Mouse (Mus musculus): Measurements from ENCODE around the gene Ppm1a. TPM values are rescaled to one million over a fixed set of nuclear protein-coding genes. Genes with fewer than 3 reads are reported as not detected.

Ppm1a gene
- total RNA-seq, 1 experiment = 121 TPM

DNA sequence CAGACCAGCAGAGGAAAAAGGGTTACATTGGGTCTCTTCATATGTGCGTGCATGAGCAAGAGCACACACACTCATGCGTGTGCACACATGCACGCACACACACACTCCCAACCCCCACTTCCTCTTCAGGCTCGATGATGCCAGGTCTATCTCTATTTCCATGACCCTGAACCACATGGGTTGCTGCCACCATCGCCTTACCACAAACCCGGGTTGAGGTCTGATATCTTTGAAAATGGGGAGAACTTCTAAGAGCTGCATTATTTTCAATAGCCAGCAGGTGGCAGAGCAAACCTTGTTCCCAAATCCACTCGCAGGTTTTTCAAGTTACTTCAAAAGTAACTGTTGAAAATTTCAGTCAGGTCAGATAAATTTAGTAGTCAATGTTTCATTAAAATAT, 90.5 kb downstream of the Ppm1a start:
- Histone ChIP-seq H3K4me1 (ENCODE audit: control insufficient read depth in 2 of 2, insufficient read depth in 2 of 2, low read length in 2 of 2, poor library complexity in 1 of 2) (peaks cover 6 to 9% of the 10 kb centered on the region in 2 experiments; a peak in 3 of 4 replicates), H3K36me3 (ENCODE audit: control insufficient read depth, insufficient read depth, low read length, poor library complexity, severe bottlenecking) (no peaks in the 10 kb centered on the region), H3K27ac (ENCODE audit: insufficient read depth, low read depth, low read length, poor library complexity, severe bottlenecking) (no peak overlapping the region), H3K4me3 (ENCODE audit: insufficient read depth in 1 of 2, low read depth in 1 of 2, low read length in 2 of 2, poor library complexity in 1 of 2, severe bottlenecking in 1 of 2) (no peak overlapping the region), H3K9me3 (ENCODE audit: control insufficient read depth, insufficient read depth, low read depth, low read length) (no peaks in the 10 kb centered on the region), H3K9ac (ENCODE audit: insufficient read depth, low read depth, low read length, poor library complexity, severe bottlenecking) (0 out of 2 replicates have a peak overlapping the region, but pooled peaks have one; percentile 1)
- in situ Hi-C loops (cut with MboI; ENCODE audit: low sequenced_read_pairs in 2 of 2, unreplicated experiment in 2 of 2) = loop anchor here in 1 of 2 experiments (25.0 kb wide), 1 partner anchor 115 kb away; no protein-coding TSS in a partner anchor
- TF ChIP-seq CHD2 (IDR thresholded peaks at IDR 0.05; ENCODE audit: low read depth, low read length) (no peak), HCFC1 (IDR thresholded peaks at IDR 0.05; ENCODE audit: borderline replicate concordance, insufficient read depth, low read length) (no peak), ZC3H11A (IDR thresholded peaks at IDR 0.05; ENCODE audit: borderline replicate concordance, low read depth, low read length) (peak; percentile 89), ZNF384 (IDR thresholded peaks at IDR 0.05; ENCODE audit: low read depth, low read length) (no peak), MAFK (IDR thresholded peaks at IDR 0.05; ENCODE audit: insufficient read depth, low read depth, low read length) (no peak)
- DNase-seq (ENCODE audit: low read depth, low spot score) = peak; percentile 68

Other genes starting within 250 kb of the Ppm1a start
- 11.1 and 13.6 TPM in 2 replicates for gene Pcnx4, start 221.1 kb upstream of the Ppm1a start, total RNA-seq (2012; rRNA removed)
- 0.63 and 0.67 TPM in 2 replicates for gene Gm4756, start 107.8 kb upstream of the Ppm1a start, total RNA-seq (2012; rRNA removed)
- gene Dhrs7, start 92.5 kb upstream of the Ppm1a start, total RNA-seq (2012; rRNA removed) = 11.1 and 24.3 TPM in 2 replicates
- not detected in 2 replicates for gene Six6, start 182.4 kb downstream of the Ppm1a start, total RNA-seq (2012; rRNA removed)
- gene 4930447C04Rik, start 183.3 kb downstream of the Ppm1a start, total RNA-seq (2012; rRNA removed) = 24.1 and 38.3 TPM in 2 replicates

Measured in ES-E14 (cell line).